Mouse (Mus musculus) lung, postnatal 0 days (tissue): Measurements from ENCODE around the gene F11r.

Source experiments
- CTCF ChIP-seq: IDR thresholded peaks from 2 replicates; pipeline ENCODE4 v1.5.1; 2016; ENCODE audit warnings: antibody characterized with exemption, mild to moderate bottlenecking
- EP300 ChIP-seq: IDR thresholded peaks from 2 replicates; pipeline ENCODE4 v1.6.1; 2016; ENCODE audit warnings: antibody characterized with exemption, mild to moderate bottlenecking, control low read depth

DNA sequence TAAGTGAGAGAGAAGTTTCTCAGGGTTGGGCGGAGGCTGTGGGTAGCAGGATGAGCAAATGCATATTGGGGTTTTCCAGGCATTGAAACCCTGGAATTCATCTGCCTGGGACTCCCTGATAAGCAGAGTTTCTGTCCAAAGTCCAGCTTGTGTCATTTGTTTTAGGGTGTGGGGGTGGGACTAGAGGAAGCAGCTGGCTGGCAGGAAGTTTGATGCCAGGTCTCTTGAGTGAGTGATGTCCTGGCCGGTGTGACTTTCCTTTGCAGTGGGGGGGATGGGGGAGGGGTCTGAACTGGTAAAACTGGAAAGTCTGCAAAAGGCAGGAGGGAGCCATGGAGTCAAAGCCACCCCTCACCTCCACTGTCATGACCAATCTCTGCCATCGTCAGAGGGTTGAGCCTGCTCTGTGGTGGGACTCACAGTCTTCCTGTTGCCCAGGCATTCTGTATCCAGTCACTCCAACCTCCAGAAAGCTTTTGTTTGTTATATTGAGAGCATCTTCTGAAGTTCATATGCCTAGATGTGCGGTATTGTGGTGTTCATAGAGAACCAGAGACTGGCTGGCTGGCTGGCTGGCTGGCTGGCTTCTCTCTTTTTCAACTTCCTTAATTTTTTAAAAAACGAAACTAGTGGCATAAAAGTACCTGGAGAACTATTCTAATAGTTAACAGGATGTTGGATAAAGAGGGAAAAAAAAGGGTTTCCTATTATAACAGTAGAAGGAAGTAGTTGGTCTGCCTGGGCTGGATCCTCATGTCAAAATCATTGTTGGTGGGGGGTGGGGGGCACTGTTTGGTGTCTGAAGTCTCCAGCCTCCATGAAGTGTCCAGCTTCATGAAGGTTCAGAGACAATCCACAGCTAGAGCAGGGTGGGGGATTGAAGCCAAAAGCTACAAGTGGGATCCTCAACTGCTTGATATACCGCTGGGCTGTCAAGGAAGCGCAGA is 4.4 kb downstream of the F11r start:
- no peak for TF ChIP-seq CTCF
- TF ChIP-seq EP300 = peak; percentile 75
